Mouse (Mus musculus): ENCODE results near the gene E130114P18Rik. TPM values are rescaled to one million over a fixed set of nuclear protein-coding genes. Genes with fewer than 3 reads are reported as not detected.
A peak's percentile ranks its signal among the peaks of the same experiment; 100 is the strongest.

The E130114P18Rik gene
- polyA plus RNA-seq, 1 experiment from 2014 or later = 50.8 TPM

- H3K36me3 ChIP-seq (replicated peaks) = no peaks in the 10 kb centered on the region
- peak overlapping the region; percentile 64; the same call in 1 of the 2 replicates for H3K9ac ChIP-seq
- H3K27me3 ChIP-seq = no peaks in the 10 kb centered on the region
- peak overlapping the region; percentile 90 for H3K27ac ChIP-seq
- peaks cover 39% of the 10 kb centered on the region for H3K4me1 ChIP-seq
- H3K4me3 ChIP-seq (replicated peaks) = peak overlapping the region; percentile 38
- peak; percentile 66 for ATAC-seq (ENCODE audit: low FRiP score)
- no peaks in the 10 kb centered on the region for H3K9me3 ChIP-seq
- WGBS = under 1% methylated on average over 14 of the region's 14 CpGs
- H3K4me2 ChIP-seq = peak overlapping the region; percentile 64
These were observed 4.7 kb downstream of the E130114P18Rik start for GRCm38 (mm10) chr4:97773110-97773593.

- Histone ChIP-seq H3K9me3 (no peaks in the 10 kb centered on the region), H3K4me2 (peak within 1 kb of the TSS; percentile 64), H3K4me1 (peaks cover 39% of the 10 kb centered on the region), H3K4me3 (replicated peaks) (peak within 1 kb of the TSS; percentile 38), H3K27me3 (no peaks in the 10 kb centered on the region), H3K9ac (peak within 1 kb of the TSS; percentile 64), H3K36me3 (replicated peaks) (no peaks in the 10 kb centered on the region), H3K27ac (peak within 1 kb of the TSS; percentile 90)
- under 1% methylated on average over 9 of the region's 9 CpGs for WGBS
- ATAC-seq (ENCODE audit: low FRiP score) = no peak
These were observed 5.2 kb downstream of the E130114P18Rik start, which contains the start of gene Nfia for GRCm38 (mm10) chr4:97772641-97773040. TSS of gene Nfia (plus strand) at chr4:97772734.

GRCm38 (mm10) chr4:97772084-97772484, 5.8 kb downstream of the E130114P18Rik start:
- peak overlapping the region; percentile 64 for H3K9ac ChIP-seq
- peak; percentile 95 for ATAC-seq (ENCODE audit: low FRiP score)
- no peaks in the 10 kb centered on the region for H3K27me3 ChIP-seq
- H3K4me3 ChIP-seq (replicated peaks) = peak overlapping the region; percentile 38
- peaks cover 39% of the 10 kb centered on the region for H3K4me1 ChIP-seq
- no peaks in the 10 kb centered on the region for H3K36me3 ChIP-seq (replicated peaks)
- H3K9me3 ChIP-seq = no peaks in the 10 kb centered on the region
- H3K4me2 ChIP-seq = peak overlapping the region; percentile 64
- peak overlapping the region; percentile 90 for H3K27ac ChIP-seq
- WGBS = under 1% methylated on average over 25 of the region's 25 CpGs

GRCm38 (mm10) chr4:97771426-97771825, 6.5 kb downstream of the E130114P18Rik start:
- H3K9ac ChIP-seq = peak overlapping the region; percentile 64
- H3K9me3 ChIP-seq = no peaks in the 10 kb centered on the region
- peak overlapping the region; percentile 38 for H3K4me3 ChIP-seq (replicated peaks)
- WGBS = 17% methylated on average over 5 of the region's 5 CpGs
- peaks cover 36% of the 10 kb centered on the region for H3K4me1 ChIP-seq
- H3K4me2 ChIP-seq = peak overlapping the region; percentile 64
- no peaks in the 10 kb centered on the region for H3K36me3 ChIP-seq (replicated peaks)
- no peak for ATAC-seq (ENCODE audit: low FRiP score)
- no peaks in the 10 kb centered on the region for H3K27me3 ChIP-seq
- peak overlapping the region; percentile 90 for H3K27ac ChIP-seq

DNA sequence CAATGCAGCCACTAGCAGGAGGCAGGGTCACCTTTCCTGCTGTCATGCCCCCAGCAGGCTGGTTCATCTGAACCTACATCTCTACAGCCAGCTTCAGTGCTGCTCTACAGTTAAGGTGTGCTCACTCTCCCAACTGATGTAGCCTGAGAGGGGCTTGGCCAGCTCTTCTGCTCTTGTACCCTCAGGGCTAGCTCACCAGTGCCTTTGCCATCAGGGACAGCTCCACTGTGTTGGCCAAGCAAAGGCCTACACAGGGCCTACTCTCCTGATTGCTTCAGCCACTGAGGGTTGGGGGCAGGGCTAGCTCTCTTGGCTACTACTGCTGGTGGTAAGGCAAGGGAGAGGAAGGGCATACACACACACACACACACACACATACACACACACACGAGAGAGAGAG, 8.0 kb downstream of the E130114P18Rik start:
- ATAC-seq (ENCODE audit: low FRiP score) = no peak
- no CpG with 5 or more reads among the region's 1 CpGs for WGBS
- peaks cover 24% of the 10 kb centered on the region for H3K4me1 ChIP-seq

GRCm38 (mm10) chr4:97767516-97767915, 10.4 kb downstream of the E130114P18Rik start:
- Histone ChIP-seq H3K9me3 (no peaks in the 10 kb centered on the region), H3K4me3 (replicated peaks) (no peak overlapping the region), H3K4me1 (peaks cover 9% of the 10 kb centered on the region), H3K4me2 (no peak overlapping the region), H3K9ac (no peak overlapping the region), H3K27me3 (no peaks in the 10 kb centered on the region), H3K36me3 (replicated peaks) (no peaks in the 10 kb centered on the region), H3K27ac (no peak overlapping the region)
- 93% methylated on average over 5 of the region's 5 CpGs for WGBS
- ATAC-seq (ENCODE audit: low FRiP score) = no peak

More for the DNA sequence above, 8.0 kb downstream of the E130114P18Rik start:
- Histone ChIP-seq H3K27ac (no peak overlapping the region), H3K4me2 (no peak overlapping the region), H3K36me3 (replicated peaks) (no peaks in the 10 kb centered on the region), H3K27me3 (no peaks in the 10 kb centered on the region), H3K4me3 (replicated peaks) (no peak overlapping the region), H3K9me3 (no peaks in the 10 kb centered on the region), H3K9ac (no peak overlapping the region)

GRCm38 (mm10) chr4:97767025-97767424, 10.9 kb downstream of the E130114P18Rik start:
- H3K27me3 ChIP-seq = no peaks in the 10 kb centered on the region
- 79% methylated on average over 4 of the region's 4 CpGs for WGBS
- no peak overlapping the region for H3K4me2 ChIP-seq
- no peaks in the 10 kb centered on the region for H3K36me3 ChIP-seq (replicated peaks)
- H3K9ac ChIP-seq = no peak overlapping the region
- no peaks in the 10 kb centered on the region for H3K9me3 ChIP-seq
- ATAC-seq (ENCODE audit: low FRiP score) = no peak
- H3K4me3 ChIP-seq (replicated peaks) = no peak overlapping the region
- peaks cover 9% of the 10 kb centered on the region for H3K4me1 ChIP-seq
- no peak overlapping the region for H3K27ac ChIP-seq

- H3K36me3 ChIP-seq (replicated peaks) = no peaks in the 10 kb centered on the region
- H3K27me3 ChIP-seq = no peaks in the 10 kb centered on the region
- H3K4me2 ChIP-seq = no peak overlapping the region
- no peak for ATAC-seq (ENCODE audit: low FRiP score)
- no peaks in the 10 kb centered on the region for H3K9me3 ChIP-seq
- no peak overlapping the region for H3K4me3 ChIP-seq (replicated peaks)
- WGBS = 86% methylated on average over 3 of the region's 3 CpGs
- no peak overlapping the region for H3K9ac ChIP-seq
- no peak overlapping the region for H3K27ac ChIP-seq
- H3K4me1 ChIP-seq = 0 out of 2 replicates have a peak, but pooled peaks cover 4% of the 10 kb centered on the region
These were observed 11.8 kb downstream of the E130114P18Rik start for GRCm38 (mm10) chr4:97766100-97766499.

- Histone ChIP-seq H3K4me3 (replicated peaks) (no peak overlapping the region), H3K36me3 (replicated peaks) (no peaks in the 10 kb centered on the region), H3K4me1 (0 out of 2 replicates have a peak, but pooled peaks cover under 1% of the 10 kb centered on the region), H3K27ac (no peak overlapping the region), H3K9ac (no peak overlapping the region), H3K9me3 (no peaks in the 10 kb centered on the region), H3K4me2 (no peak overlapping the region), H3K27me3 (no peaks in the 10 kb centered on the region)
- 88% methylated on average over 4 of the region's 4 CpGs for WGBS
- ATAC-seq (ENCODE audit: low FRiP score) = no peak
These were observed 12.4 kb downstream of the E130114P18Rik start for GRCm38 (mm10) chr4:97765341-97766020.

DNA sequence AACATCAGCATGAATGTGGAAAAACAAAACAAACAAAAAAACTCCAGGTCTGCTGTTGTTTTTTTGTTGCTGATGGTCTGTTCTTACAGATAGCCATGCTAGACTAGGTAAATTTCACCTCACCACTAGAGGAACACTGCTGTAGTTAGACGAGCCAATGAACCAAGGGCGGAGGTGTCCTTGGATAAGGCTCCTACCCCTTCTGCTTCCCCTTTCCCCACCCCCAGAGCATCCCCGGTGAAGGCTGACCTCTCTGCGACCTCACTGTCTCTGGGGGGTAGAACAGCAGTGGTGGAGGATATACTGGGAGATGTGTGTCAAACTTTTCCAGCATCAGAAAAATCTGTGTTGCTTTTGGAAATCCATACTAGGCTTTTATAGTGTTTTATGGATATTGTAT, 13.3 kb downstream of the E130114P18Rik start:
- WGBS = 35% methylated on average over 4 of the region's 4 CpGs
- no peaks in the 10 kb centered on the region for H3K27me3 ChIP-seq
- H3K9me3 ChIP-seq = no peaks in the 10 kb centered on the region
- no peak overlapping the region for H3K9ac ChIP-seq
- no peaks in the 10 kb centered on the region for H3K4me1 ChIP-seq
- H3K4me3 ChIP-seq (replicated peaks) = no peak overlapping the region
- no peak overlapping the region for H3K4me2 ChIP-seq
- H3K27ac ChIP-seq = no peak overlapping the region
- no peaks in the 10 kb centered on the region for H3K36me3 ChIP-seq (replicated peaks)
- ATAC-seq (ENCODE audit: low FRiP score) = no peak

GRCm38 (mm10) chr4:97758661-97759060, 19.2 kb downstream of the E130114P18Rik start:
- H3K4me2 ChIP-seq = peak overlapping the region; percentile 70
- WGBS = 8% methylated on average over 3 of the region's 3 CpGs
- no peaks in the 10 kb centered on the region for H3K9me3 ChIP-seq
- H3K27me3 ChIP-seq = peaks cover 34% of the 10 kb centered on the region
- peak overlapping the region; percentile 45 for H3K4me3 ChIP-seq (replicated peaks)
- no peak for ATAC-seq (ENCODE audit: low FRiP score)
- H3K36me3 ChIP-seq (replicated peaks) = no peaks in the 10 kb centered on the region
- H3K9ac ChIP-seq = peak overlapping the region; percentile 64; the same call in 1 of the 2 replicates
- H3K27ac ChIP-seq = peak overlapping the region; percentile 75
- peaks cover 26% of the 10 kb centered on the region for H3K4me1 ChIP-seq

DNA sequence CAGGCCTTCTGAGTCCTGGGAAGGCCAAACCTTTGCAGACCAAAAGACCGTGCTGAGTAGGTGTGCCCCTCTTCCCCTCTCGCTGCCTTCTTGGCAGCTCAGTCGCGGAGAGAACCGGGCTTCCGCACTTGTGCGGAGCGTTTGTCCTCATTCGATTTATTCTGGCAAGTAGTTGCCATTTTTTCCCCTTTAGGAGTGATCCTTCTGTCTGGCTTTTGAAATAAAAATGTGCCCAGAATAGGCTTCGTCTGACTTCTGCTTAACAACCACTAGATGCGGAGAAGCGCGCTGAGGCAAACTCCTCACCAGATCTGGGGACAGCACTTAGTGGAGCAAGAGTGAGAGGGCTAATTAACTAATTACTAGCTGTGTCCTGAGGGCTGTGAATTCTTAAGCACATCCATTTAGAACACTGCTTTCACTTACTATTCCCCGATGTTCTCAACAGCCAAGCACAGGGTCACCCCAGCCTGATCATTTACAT, 19.9 kb downstream of the E130114P18Rik start:
- H3K27me3 ChIP-seq = peaks cover 41% of the 10 kb centered on the region
- peaks cover 26% of the 10 kb centered on the region for H3K4me1 ChIP-seq
- WGBS = under 1% methylated on average over 14 of the region's 14 CpGs
- peak overlapping the region; percentile 45 for H3K4me3 ChIP-seq (replicated peaks)
- peak overlapping the region; percentile 75 for H3K27ac ChIP-seq
- peak overlapping the region; percentile 64 for H3K9ac ChIP-seq
- ATAC-seq (ENCODE audit: low FRiP score) = peak; percentile 76
- H3K4me2 ChIP-seq = peak overlapping the region; percentile 70
- H3K36me3 ChIP-seq (replicated peaks) = no peaks in the 10 kb centered on the region
- H3K9me3 ChIP-seq = no peaks in the 10 kb centered on the region

All from forebrain, embryonic 12.5 days (tissue).